ENCODE assay signal across 8 mouse cellular contexts in the genomic region with DNA sequence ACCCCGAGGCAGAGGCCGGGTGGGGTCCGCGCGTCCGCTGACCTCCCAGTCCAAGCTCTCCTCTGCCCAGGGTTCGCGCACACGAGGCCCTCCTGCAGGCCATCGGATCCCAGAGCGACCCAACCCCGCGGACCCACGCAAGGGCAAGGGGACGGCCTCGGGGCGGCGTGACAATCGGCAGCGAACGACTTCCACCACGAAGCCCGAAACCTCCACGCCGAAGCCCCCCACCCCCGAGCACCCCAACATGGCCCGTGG. TPM values are rescaled to one million over a fixed set of nuclear protein-coding genes. Genes with fewer than 3 reads are reported as not detected.
DNase-seq lines count a peak whose midpoint lies in the region; TF ChIP-seq lines count a peak whose summit lies in the region.

No protein-coding gene starts in this region.

- 12% methylated on average over 27 of the region's 27 CpGs for WGBS in spleen, adult 2 months

- TF ChIP-seq CTCF in spleen, adult 2 months (IDR thresholded peaks at IDR 0.05; ENCODE audit: extremely low read depth, insufficient read depth, insufficient read length, insufficient replicate concordance), result no peak

- peak; percentile 11 for DNase-seq in embryo, embryonic 10 days (ENCODE audit: low spot score)
- no peak for DNase-seq in embryo, embryonic 10.5 days (ENCODE audit: low spot score)
- DNase-seq in spleen, adult 2 months (ENCODE audit: low read depth in 1 of 2, low spot score in 2 of 2), result no peak
- no peak for DNase-seq in spleen, adult 12 weeks (ENCODE audit: low spot score)
- peak; percentile 58 for DNase-seq in liver
- DNase-seq in yolk sac, embryonic 10.5 days (ENCODE audit: low spot score), result peak; percentile 18
- DNase-seq in cerebellum, postnatal 10 days, result no peak
- no peak for DNase-seq in retina, embryonic 14.5 days (ENCODE audit: low spot score)

- no peak for TF ChIP-seq POLR2A in spleen, adult 2 months (IDR thresholded peaks at IDR 0.05; ENCODE audit: low read depth, low read length)

- peak overlapping the region; percentile 13; the same call in 1 of the 2 replicates for H3K27ac ChIP-seq in spleen, adult 2 months (ENCODE audit: insufficient read depth, low read length)

- no peaks in the 10 kb centered on the region for H3K36me3 ChIP-seq in spleen, adult 2 months (ENCODE audit: control insufficient read depth, insufficient read depth, low read length)

- peak overlapping the region; percentile 62 for H3K4me3 ChIP-seq in spleen, adult 2 months (ENCODE audit: extremely low read depth, insufficient read depth, insufficient read length)

- H3K27me3 ChIP-seq in spleen, adult 2 months (ENCODE audit: control insufficient read depth, insufficient read depth, low read length), result peaks cover 15% of the 10 kb centered on the region

- peaks cover 4% of the 10 kb centered on the region for H3K4me1 ChIP-seq in spleen, adult 2 months (ENCODE audit: control insufficient read depth, insufficient read depth, insufficient read length)

RNA-seq across cellular contexts. Expression of a gene that starts 0.3 kb away (rescaled TPM):
- polyA plus RNA-seq in spleen, adult 2 months (2012; rRNA removed), result 4.4 and 5.6 TPM in 2 replicates

RNA-seq across cellular contexts. Expression of a gene that starts 35.3 kb away (rescaled TPM):
- 13.2 and 13.4 TPM in 2 replicates for polyA plus RNA-seq in spleen, adult 2 months (2012; rRNA removed)

RNA-seq across cellular contexts. Expression of a gene that starts 37.3 kb away (rescaled TPM):
- 3.2 and 3.7 TPM in 2 replicates for polyA plus RNA-seq in spleen, adult 2 months (2012; rRNA removed)

Comparison
In these comparisons a context has a peak if more than half of its experiments do, and no peak if none do; other contexts are left out.
1. DNase-seq: peak in embryo, embryonic 10 days (single experiment), liver (single experiment) and yolk sac, embryonic 10.5 days (single experiment); none in embryo, embryonic 10.5 days (single experiment), spleen, adult 2 months (0 of 2), spleen, adult 12 weeks (single experiment), cerebellum, postnatal 10 days (0 of 2) and retina, embryonic 14.5 days (single experiment).